Mouse (Mus musculus) kidney, adult 2 months (tissue): ENCODE measurements around the gene Dusp10.

Source experiments
- CTCF ChIP-seq: fragments of 200-500 bp; conservative IDR thresholded peaks from 2 replicates; pipeline ENCODE4 v1.5.1; 2011; ENCODE audit warnings: low read depth, mild to moderate bottlenecking, control low read depth, low read length, moderate library complexity, mixed read lengths; ENCODE audit not compliant: insufficient read depth, insufficient read length
- POLR2A ChIP-seq: fragments of 200-500 bp; IDR thresholded peaks from one replicate; pipeline ENCODE4 v1.6.1; 2011; ENCODE audit warnings: low read depth, low read length, control low read depth

- TF ChIP-seq CTCF: no peak
- no peak for TF ChIP-seq POLR2A
Measured at GRCm38 (mm10) chr1:184082661-184083060, 69.6 kb downstream of the Dusp10 start.
